Mouse (Mus musculus) CH12.LX (cell line): Measurements from ENCODE around the gene Srpx. TPM values are rescaled to one million over a fixed set of nuclear protein-coding genes. Genes with fewer than 3 reads are reported as not detected.

ENCODE experiments used
- DNase-seq: peaks from one replicate; pipeline ENCODE4 v3.0.0-alpha.2; 2013; ENCODE audit errors: extremely low read depth
- H3K27ac ChIP-seq: 2 replicates; pipeline ENCODE4 v1.5.1; 2012; ENCODE audit warnings: low read depth, mild to moderate bottlenecking, control low read depth, moderate library complexity; ENCODE audit not compliant: insufficient read depth
- H3K27me3 ChIP-seq: replicated peaks from 2 replicates; pipeline ENCODE3; 2012; ENCODE audit warnings: inconsistent platforms
- H3K36me3 ChIP-seq, 2 experiments: replicated peaks in 1 of 2; 2 replicates each; pipeline versions ENCODE3 to v1.6.1; 2012; ENCODE audit warnings: inconsistent platforms in 1 of 2, low read length in 1 of 2, mild to moderate bottlenecking in 1 of 2, mixed read lengths in 1 of 2, moderate library complexity in 1 of 2; ENCODE audit not compliant: control insufficient read depth in 1 of 2, insufficient read depth in 1 of 2
- H3K4me1 ChIP-seq, 2 experiments: 2 replicates each; pipeline ENCODE4 v1.6.1; 2012; ENCODE audit warnings: inconsistent platforms in 1 of 2, moderate library complexity in 1 of 2; ENCODE audit not compliant: insufficient read depth in 2 of 2, control insufficient read depth in 1 of 2
- H3K4me2 ChIP-seq: 2 replicates; pipeline ENCODE4 v1.6.1; 2012; ENCODE audit warnings: low read depth, mild to moderate bottlenecking, control low read depth; ENCODE audit not compliant: poor library complexity, insufficient read depth, severe bottlenecking
- H3K4me3 ChIP-seq, 3 experiments: fragments of 150-350 bp in 1 of 3; sonication (generic) in 1 of 3; replicated peaks in 1 of 3; 2 replicates each; pipeline versions ENCODE3 to v1.5.1; 2011 to 2012; ENCODE audit warnings: low read depth in 2 of 3, low read length in 2 of 3, mild to moderate bottlenecking in 2 of 3, moderate library complexity in 2 of 3, control low read depth in 1 of 3, improper control_type of control experiment in 1 of 3, inconsistent platforms in 1 of 3, mixed read lengths in 1 of 3; ENCODE audit not compliant: poor library complexity in 1 of 3
- H3K79me2 ChIP-seq: replicated peaks from 2 replicates; pipeline ENCODE4 v1.6.1; 2012; ENCODE audit warnings: mild to moderate bottlenecking, moderate library complexity; ENCODE audit not compliant: control insufficient read depth, poor library complexity, insufficient read depth, severe bottlenecking; ENCODE audit errors: extremely low read depth
- H3K9ac ChIP-seq: 2 replicates; pipeline ENCODE4 v1.6.1; 2012; ENCODE audit warnings: low read depth, mild to moderate bottlenecking, control low read depth, moderate library complexity; ENCODE audit not compliant: insufficient read depth
- H3K9me3 ChIP-seq: replicated peaks from 2 replicates; pipeline ENCODE3; 2012; ENCODE audit warnings: low read length, inconsistent platforms, mixed read lengths
- BHLHE40 ChIP-seq: IDR thresholded peaks from 2 replicates; pipeline ENCODE4 v1.6.1; 2011; ENCODE audit warnings: mild to moderate bottlenecking, low read depth, low read length, improper control_type of control experiment
- CHD1 ChIP-seq: IDR thresholded peaks from 2 replicates; pipeline ENCODE4 v1.6.1; 2012; ENCODE audit warnings: low read depth, low read length, improper control_type of control experiment, inconsistent platforms
- E2F4 ChIP-seq: IDR thresholded peaks from 2 replicates; pipeline ENCODE4 v1.6.1; 2011; ENCODE audit warnings: low read depth, low read length, improper control_type of control experiment; ENCODE audit not compliant: insufficient replicate concordance
- ELF1 ChIP-seq: IDR thresholded peaks from 2 replicates; pipeline ENCODE4 v1.6.1; 2014; ENCODE audit warnings: low read depth, mild to moderate bottlenecking, inconsistent platforms, low read length, improper control_type of control experiment
- EP300 ChIP-seq: IDR thresholded peaks from 2 replicates; pipeline ENCODE4 v1.6.1; 2011; ENCODE audit warnings: low read length, improper control_type of control experiment
- ETS1 ChIP-seq: conservative IDR thresholded peaks from 2 replicates; pipeline ENCODE4 v1.6.1; 2012; ENCODE audit warnings: low read depth, mild to moderate bottlenecking, inconsistent platforms, low read length, improper control_type of control experiment, moderate library complexity
- JUND ChIP-seq: conservative IDR thresholded peaks from 2 replicates; pipeline ENCODE4 v1.6.1; 2011; ENCODE audit warnings: low read depth, low read length, improper control_type of control experiment
- KAT2A ChIP-seq: IDR thresholded peaks from 2 replicates; pipeline ENCODE4 v1.6.1; 2012; ENCODE audit warnings: low read length, improper control_type of control experiment, inconsistent platforms; ENCODE audit not compliant: insufficient replicate concordance
- MAFK ChIP-seq: IDR thresholded peaks from 2 replicates; pipeline ENCODE4 v1.6.1; 2011; ENCODE audit warnings: low read length, improper control_type of control experiment; ENCODE audit not compliant: insufficient replicate concordance
- MAZ ChIP-seq: IDR thresholded peaks from 2 replicates; pipeline ENCODE4 v1.6.1; 2012; ENCODE audit warnings: low read depth, mild to moderate bottlenecking, inconsistent platforms, low read length, improper control_type of control experiment, moderate library complexity
- MXI1 ChIP-seq: IDR thresholded peaks from 2 replicates; pipeline ENCODE4 v1.6.1; 2011; ENCODE audit warnings: mild to moderate bottlenecking, low read depth, low read length, improper control_type of control experiment
- MYC ChIP-seq: IDR thresholded peaks from 2 replicates; pipeline ENCODE4 v1.6.1; 2011; ENCODE audit warnings: low read depth, mild to moderate bottlenecking, improper control_type of control experiment, low read length
- NRF1 ChIP-seq: IDR thresholded peaks from 2 replicates; pipeline ENCODE4 v1.6.1; 2014; ENCODE audit warnings: low read depth, mild to moderate bottlenecking, inconsistent platforms, low read length, improper control_type of control experiment, moderate library complexity
- PAX5 ChIP-seq: IDR thresholded peaks from 2 replicates; pipeline ENCODE4 v1.6.1; 2012; ENCODE audit warnings: low read length, inconsistent platforms, mixed read lengths
- POLR2A ChIP-seq: IDR thresholded peaks from 2 replicates; pipeline ENCODE4 v1.6.1; 2011; ENCODE audit warnings: low read depth, mild to moderate bottlenecking, improper control_type of control experiment, low read length
- RAD21 ChIP-seq: IDR thresholded peaks from 2 replicates; pipeline ENCODE4 v1.6.1; 2011; ENCODE audit warnings: low read depth, mild to moderate bottlenecking, low read length, improper control_type of control experiment, moderate library complexity
- RCOR1 ChIP-seq: conservative IDR thresholded peaks from 2 replicates; pipeline ENCODE4 v1.6.1; 2012; ENCODE audit warnings: low read depth, mild to moderate bottlenecking, inconsistent platforms, low read length, improper control_type of control experiment
- TCF12 ChIP-seq: IDR thresholded peaks from 2 replicates; pipeline ENCODE4 v1.6.1; 2014; ENCODE audit warnings: low read depth, mild to moderate bottlenecking, inconsistent platforms, low read length, improper control_type of control experiment
- UBTF ChIP-seq: IDR thresholded peaks from 2 replicates; pipeline ENCODE4 v1.6.1; 2012; ENCODE audit warnings: low read depth, mild to moderate bottlenecking, inconsistent platforms, low read length, improper control_type of control experiment, moderate library complexity
- ZKSCAN1 ChIP-seq: IDR thresholded peaks from 2 replicates; pipeline ENCODE4 v1.6.1; 2012; ENCODE audit warnings: low read depth, inconsistent platforms, low read length, improper control_type of control experiment, borderline replicate concordance
- ZMIZ1 ChIP-seq: IDR thresholded peaks from 2 replicates; pipeline ENCODE4 v1.6.1; 2012; ENCODE audit warnings: low read depth, mild to moderate bottlenecking, inconsistent platforms, low read length, improper control_type of control experiment
- dilution Hi-C: fragments of 300-500 bp; cut with MboI; formaldehyde crosslinking; loops from 2 replicates; pipeline ENCODE4 v1.14.3; 2020; ENCODE audit warnings: low sequenced_read_pairs; ENCODE audit not compliant: extremely low pct_unique_long_range_greater_than_20kb, extremely low pct_ligation_motif_present
- in situ Hi-C: fragments of 300-500 bp; cut with MboI; formaldehyde crosslinking; loops from 3 replicates; pipeline ENCODE4 v1.14.3; 2019; ENCODE audit warnings: low sequenced_read_pairs, low pct_ligation_motif_present, low pct_unique_long_range_greater_than_20kb, mixed read lengths
- polyA plus RNA-seq: library from polyadenylated mRNA; unstranded; fragments of >175 nt; gene quantifications from 2 replicates; pipeline ENCODE4 v1.2.1, GENCODE M21; 2012; ENCODE audit warnings: low read depth; ENCODE audit not compliant: insufficient read length
- total RNA-seq, 2 experiments: library from RNA; depleted of rRNA; stranded (reverse); fragments of 300-350 nt in 1 of 2; fragments of >200 nt in 1 of 2; gene quantifications; 2 replicates each; pipeline ENCODE4 v1.2.3; 2012 to 2014

Srpx gene
- total and polyA plus RNA-seq, 3 experiments: not detected

DNA sequence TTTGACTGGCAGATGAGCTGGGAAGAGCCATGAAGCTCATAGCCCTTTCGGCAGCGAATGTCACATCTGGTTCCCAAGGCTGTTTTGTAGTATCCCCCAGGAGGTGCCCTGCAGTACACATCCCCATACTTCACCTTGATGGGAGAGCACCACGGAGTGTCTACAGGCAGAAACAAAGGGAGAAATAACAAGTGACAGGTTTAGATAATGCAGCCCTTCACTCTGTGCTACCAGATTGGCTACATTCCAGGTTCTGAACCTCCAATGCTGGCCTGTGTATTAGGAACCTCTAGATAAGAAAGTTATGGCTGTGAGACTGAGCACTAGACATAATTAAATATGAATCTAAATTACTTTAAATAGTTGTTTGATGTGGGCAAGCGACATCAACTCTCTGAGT, 48.1 kb downstream of the Srpx start:
- in situ Hi-C loops (no loop called here), dilution Hi-C loops (no loop called here)
- H3K27ac ChIP-seq: no peak overlapping the region
- no peak overlapping the region for H3K4me3 ChIP-seq
- H3K79me2 ChIP-seq: no peaks in the 10 kb centered on the region
- no peak overlapping the region for H3K4me2 ChIP-seq
- TF ChIP-seq MAFK (no peak), EP300 (no peak), ELF1 (no peak), UBTF (no peak), POLR2A (no peak), RCOR1 (no peak), MAZ (no peak)
- no peaks in the 10 kb centered on the region for H3K27me3 ChIP-seq
- H3K36me3 ChIP-seq: no peaks in the 10 kb centered on the region
- no peaks in the 10 kb centered on the region for H3K4me1 ChIP-seq
- no peak for DNase-seq
- no peaks in the 10 kb centered on the region for H3K9me3 ChIP-seq
- H3K9ac ChIP-seq: no peak overlapping the region

DNA sequence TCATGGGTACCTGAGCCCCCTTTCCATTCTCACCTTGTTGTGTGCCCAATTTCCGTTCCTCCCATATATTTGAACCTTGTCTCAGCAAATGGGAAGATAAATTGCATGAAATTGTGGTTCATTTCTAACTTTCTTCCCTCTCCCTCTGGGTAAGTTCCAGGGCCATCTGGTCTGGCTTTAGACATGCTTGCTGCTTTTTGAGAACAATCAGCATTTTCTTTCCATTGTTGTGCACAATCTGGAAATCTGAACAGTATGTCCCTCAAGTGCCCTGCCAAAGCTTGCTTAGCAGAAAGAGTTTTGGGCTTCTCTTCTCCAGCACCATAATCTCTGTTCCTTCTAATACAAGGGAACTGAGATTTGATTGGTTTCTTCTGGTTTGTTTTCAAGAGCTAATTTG, 53.7 kb downstream of the Srpx start:
- TF ChIP-seq ZMIZ1: no peak
- no peak for TF ChIP-seq NRF1
- no peak for TF ChIP-seq RCOR1
- TF ChIP-seq ZKSCAN1: no peak
- TF ChIP-seq BHLHE40: no peak
- no peak for TF ChIP-seq MXI1
- TF ChIP-seq MYC: no peak
- TF ChIP-seq PAX5: no peak
- no peak for TF ChIP-seq E2F4
- TF ChIP-seq JUND: no peak
- no peak for TF ChIP-seq UBTF
- TF ChIP-seq RAD21: no peak
- TF ChIP-seq ETS1: no peak
- no peak for TF ChIP-seq KAT2A
- no peak for TF ChIP-seq TCF12
- no peak for TF ChIP-seq CHD1
- TF ChIP-seq MAFK: no peak
- no peak overlapping the region for H3K27ac ChIP-seq
- H3K4me2 ChIP-seq: no peak overlapping the region
- H3K9ac ChIP-seq: no peak overlapping the region
- no peaks in the 10 kb centered on the region for H3K9me3 ChIP-seq
- no peak overlapping the region for H3K4me3 ChIP-seq
- dilution Hi-C loops (no loop called here), in situ Hi-C loops (no loop called here)
- peak; percentile 7 for DNase-seq
- H3K27me3 ChIP-seq: no peaks in the 10 kb centered on the region
- no peaks in the 10 kb centered on the region for H3K79me2 ChIP-seq
- peaks cover 0 to 10% of the 10 kb centered on the region in 2 experiments; a peak in 2 of 4 replicates for H3K4me1 ChIP-seq
- H3K36me3 ChIP-seq: no peaks in the 10 kb centered on the region
